Mouse (Mus musculus) bone marrow, adult 2 months (tissue): ENCODE results near the gene Bsg.

ENCODE experiments used
- CTCF ChIP-seq: fragments of 200-500 bp; IDR thresholded peaks from 2 replicates; pipeline ENCODE4 v1.5.1; 2011; ENCODE audit warnings: low read length, control low read depth; ENCODE audit not compliant: control insufficient read depth, insufficient read depth
- POLR2A ChIP-seq: fragments of 200-500 bp; IDR thresholded peaks from 2 replicates; pipeline ENCODE4 v1.6.1; 2011; ENCODE audit warnings: low read depth, mild to moderate bottlenecking, control low read depth, low read length, borderline replicate concordance; ENCODE audit not compliant: control insufficient read depth

DNA sequence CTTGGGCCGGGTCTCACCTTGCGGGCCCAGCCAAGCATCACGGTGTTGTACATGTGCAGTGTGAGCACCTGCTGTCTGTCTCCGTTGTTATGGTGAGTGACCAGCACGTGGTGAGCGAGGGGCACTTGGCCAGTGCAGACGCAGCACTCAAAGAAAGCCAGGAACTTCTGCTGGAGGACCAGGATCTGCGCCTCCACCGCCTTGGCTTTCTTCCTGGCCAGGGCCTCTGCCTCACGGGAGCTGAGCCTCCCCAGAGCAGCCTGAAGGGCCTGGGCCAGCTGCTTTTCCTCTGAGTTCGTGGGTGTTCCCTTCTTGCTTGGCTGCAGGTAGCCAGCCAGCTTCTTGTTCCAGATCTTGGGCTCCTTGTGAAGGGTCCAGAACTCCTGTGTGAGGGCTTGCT lies 38.9 kb downstream of the Bsg start:
- TF ChIP-seq POLR2A (no peak), CTCF (no peak)
